Mouse (Mus musculus) T-helper 2 cell (primary cell): ENCODE measurements around the gene Lrfn1.
"Not testable (repeated sequence)": the region's sequence is repeated elsewhere in the genome, so short reads cannot be mapped to it uniquely, and the experiment has no call there.

ENCODE experiments used
- in situ Hi-C: fragments of 300-600 bp; cut with MboI, MseI; formaldehyde crosslinking; loops from one replicate; pipeline ENCODE4 v1.15.1; 2025; ENCODE audit warnings: high pct_unique_total_duplicates

Lrfn1 gene

GRCm38 (mm10) chr7:28510405-28510974 lies 58.7 kb downstream of the Lrfn1 start, which contains the start of gene Ifnl2:
TSS of gene Ifnl2 (minus strand) at chr7:28510455.
- in situ Hi-C loops, result not testable (repeated sequence)

DNA sequence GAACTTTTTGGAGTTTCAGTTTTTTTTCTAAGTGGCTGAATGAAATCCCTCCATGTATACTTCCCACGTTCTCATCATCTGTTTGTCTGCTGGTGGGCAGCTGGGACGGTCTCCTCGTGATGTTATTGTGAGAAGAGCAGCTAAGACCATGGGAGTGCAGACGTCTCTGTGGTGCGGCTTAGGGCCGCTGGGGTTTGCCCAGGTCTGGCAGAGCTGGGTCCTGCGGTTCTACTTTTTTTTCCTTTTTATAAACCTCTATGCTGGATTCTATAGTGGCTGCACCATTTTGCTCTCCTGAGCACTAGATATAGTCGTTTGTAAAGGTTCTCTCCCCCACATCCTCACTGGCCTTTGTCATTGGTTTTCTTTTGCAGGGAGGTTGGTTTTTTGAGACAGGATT lies 59.7 kb downstream of the Lrfn1 start:
- in situ Hi-C loops, result no loop called here
